Mouse (Mus musculus) limb, embryonic 10.5 days (tissue): ENCODE results near the gene Cel. TPM values are rescaled to one million over a fixed set of nuclear protein-coding genes. Genes with fewer than 3 reads are reported as not detected.

Source experiments
- DNase-seq: peaks from one replicate; pipeline ENCODE4 v3.0.0-alpha.2; 2017; ENCODE audit warnings: low spot score
- H3K27ac ChIP-seq: fragments of 300-500 bp; sonication (generic); 2 replicates; pipeline ENCODE4 v1.5.1; 2016; ENCODE audit warnings: mild to moderate bottlenecking
- H3K27me3 ChIP-seq: fragments of 300-500 bp; sonication (generic); 2 replicates; pipeline ENCODE4 v1.6.1; 2016; ENCODE audit warnings: low read depth, mild to moderate bottlenecking; ENCODE audit not compliant: poor library complexity, severe bottlenecking
- H3K36me3 ChIP-seq: fragments of 300-500 bp; sonication (generic); 2 replicates; pipeline ENCODE4 v1.6.1; 2016; ENCODE audit warnings: mild to moderate bottlenecking, moderate library complexity
- H3K4me1 ChIP-seq: fragments of 300-500 bp; sonication (generic); 2 replicates; pipeline ENCODE4 v1.6.1; 2016
- H3K4me3 ChIP-seq: fragments of 300-500 bp; sonication (generic); 2 replicates; pipeline ENCODE4 v1.5.1; 2016; ENCODE audit warnings: mild to moderate bottlenecking, moderate library complexity
- H3K9me3 ChIP-seq: fragments of 300-500 bp; sonication (generic); replicated peaks from 2 replicates; pipeline ENCODE4 v1.6.1; 2016; ENCODE audit warnings: mild to moderate bottlenecking
- WGBS: fragments of 180-500 bp; shearing (Covaris S2); methylation state at CpG from one replicate; pipeline ENCODE4 v1.1.7; 2016; 5-methylcytosine and 5-hydroxymethylcytosine counted together
- polyA plus RNA-seq: library from polyadenylated mRNA; unstranded; fragments of >200 nt; fragmentation: Nextera tagmentation; extraction: Ambion mirVana; gene quantifications from 2 replicates; pipeline ENCODE4 v1.2.1, GENCODE M21; 2016

Gene Cel
- polyA plus RNA-seq, 1 experiment from 2014 or later: not detected

- Histone ChIP-seq H3K4me1 (peaks cover 5% of the 10 kb centered on the region), H3K4me3 (no peak overlapping the region), H3K27me3 (no peaks in the 10 kb centered on the region), H3K9me3 (no peaks in the 10 kb centered on the region), H3K27ac (no peak overlapping the region), H3K36me3 (peaks cover 94% of the 10 kb centered on the region)
- WGBS: 91% methylated on average over 3 of the region's 3 CpGs
- DNase-seq: no peak
Measured at GRCm38 (mm10) chr2:28576815-28577214, 13.6 kb upstream of the Cel start.

DNA sequence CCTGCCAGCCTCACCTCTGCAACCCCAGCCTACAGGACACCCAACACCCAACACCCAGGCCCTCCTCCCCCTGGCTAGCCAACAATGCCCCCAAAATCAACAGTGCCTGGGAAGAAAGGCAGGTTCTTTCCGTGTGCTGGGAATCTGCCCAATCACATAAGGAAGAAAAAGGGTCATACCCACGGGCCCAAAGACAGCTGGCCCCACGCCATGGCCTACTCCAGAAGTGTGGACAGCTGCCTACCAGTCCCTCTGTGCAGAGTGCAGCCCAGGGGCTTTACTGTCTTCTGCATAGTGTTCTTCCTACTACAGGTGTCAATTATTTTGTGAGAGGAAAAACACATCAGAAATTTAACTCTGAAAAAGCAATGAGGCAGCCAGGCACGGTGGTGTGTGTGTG is 12.1 kb upstream of the Cel start:
- H3K4me3 ChIP-seq: no peak overlapping the region
- peaks cover 6% of the 10 kb centered on the region for H3K4me1 ChIP-seq
- no peak for DNase-seq
- H3K27me3 ChIP-seq: no peaks in the 10 kb centered on the region
- no peak overlapping the region for H3K27ac ChIP-seq
- no peaks in the 10 kb centered on the region for H3K9me3 ChIP-seq
- peaks cover 100% of the 10 kb centered on the region for H3K36me3 ChIP-seq
- 91% methylated on average over 4 of the region's 4 CpGs for WGBS

- Histone ChIP-seq H3K27me3 (no peaks in the 10 kb centered on the region), H3K27ac (peak overlapping the region; percentile 83), H3K4me3 (no peak overlapping the region), H3K4me1 (peaks cover 34% of the 10 kb centered on the region), H3K36me3 (peaks cover 100% of the 10 kb centered on the region), H3K9me3 (no peaks in the 10 kb centered on the region)
- 28% methylated on average over 3 of the region's 3 CpGs for WGBS
- DNase-seq: peak; percentile 88
Measured at GRCm38 (mm10) chr2:28569903-28570302, 6.7 kb upstream of the Cel start.

- Histone ChIP-seq H3K4me1 (peaks cover 49% of the 10 kb centered on the region), H3K9me3 (no peaks in the 10 kb centered on the region), H3K27me3 (no peaks in the 10 kb centered on the region), H3K36me3 (peaks cover 73% of the 10 kb centered on the region), H3K4me3 (no peak overlapping the region), H3K27ac (no peak overlapping the region)
- WGBS: 67% methylated on average over 5 of the region's 5 CpGs
- no peak for DNase-seq
Measured at GRCm38 (mm10) chr2:28566545-28566944, 3.3 kb upstream of the Cel start.

- Histone ChIP-seq H3K4me3 (no peak overlapping the region), H3K27ac (no peak overlapping the region), H3K9me3 (no peaks in the 10 kb centered on the region), H3K27me3 (no peaks in the 10 kb centered on the region), H3K36me3 (peaks cover 51% of the 10 kb centered on the region), H3K4me1 (peaks cover 34% of the 10 kb centered on the region)
- 89% methylated on average over 4 of the region's 4 CpGs for WGBS
- no peak for DNase-seq
Measured at GRCm38 (mm10) chr2:28564380-28564779, 1.2 kb upstream of the Cel start.

GRCm38 (mm10) chr2:28563830-28564229 is 627 bp upstream of the Cel start:
- Histone ChIP-seq H3K4me3 (no peak overlapping the region), H3K27me3 (no peaks in the 10 kb centered on the region), H3K4me1 (peaks cover 28% of the 10 kb centered on the region), H3K9me3 (no peaks in the 10 kb centered on the region), H3K36me3 (peaks cover 45% of the 10 kb centered on the region), H3K27ac (no peak overlapping the region)
- no peak for DNase-seq

- Histone ChIP-seq H3K36me3 (peaks cover 32% of the 10 kb centered on the region), H3K4me1 (peaks cover 1% of the 10 kb centered on the region), H3K9me3 (no peaks in the 10 kb centered on the region), H3K4me3 (no peak overlapping the region), H3K27me3 (no peaks in the 10 kb centered on the region), H3K27ac (0 out of 2 replicates have a peak overlapping the region, but pooled peaks have one; percentile 23)
- WGBS: 94% methylated on average over 5 of the region's 5 CpGs
- DNase-seq: no peak
Measured at GRCm38 (mm10) chr2:28557452-28557851, 5.8 kb downstream of the Cel start.

DNA sequence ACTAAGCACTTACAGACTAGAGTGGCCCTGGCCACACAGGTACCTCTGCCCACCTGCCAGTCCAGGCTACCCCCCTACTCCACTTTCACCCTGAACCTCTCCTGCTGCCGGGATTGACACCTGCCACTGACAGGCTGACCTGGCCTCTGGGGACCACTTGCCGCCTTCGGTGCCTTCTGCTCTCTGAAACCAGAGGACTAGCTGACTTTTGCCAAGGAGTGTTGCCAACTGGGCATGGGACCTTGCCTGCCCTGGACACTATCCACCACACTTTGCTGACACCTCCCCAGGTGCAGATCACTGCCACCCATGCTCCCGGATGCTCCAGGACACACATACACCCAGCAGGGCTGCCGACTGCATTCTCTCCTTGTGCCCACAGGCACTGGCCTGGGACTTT is 10.9 kb downstream of the Cel start:
- no peak overlapping the region for H3K4me3 ChIP-seq
- peaks cover 82% of the 10 kb centered on the region for H3K36me3 ChIP-seq
- no peak overlapping the region for H3K27ac ChIP-seq
- 90% methylated on average over 5 of the region's 5 CpGs for WGBS
- no peaks in the 10 kb centered on the region for H3K27me3 ChIP-seq
- no peaks in the 10 kb centered on the region for H3K9me3 ChIP-seq
- no peak for DNase-seq
- H3K4me1 ChIP-seq: peaks cover 5% of the 10 kb centered on the region

GRCm38 (mm10) chr2:28549157-28549556 is 14.0 kb downstream of the Cel start:
- Histone ChIP-seq H3K27me3 (no peaks in the 10 kb centered on the region), H3K9me3 (no peaks in the 10 kb centered on the region), H3K4me3 (no peak overlapping the region), H3K27ac (no peak overlapping the region), H3K36me3 (peaks cover 99% of the 10 kb centered on the region), H3K4me1 (peaks cover 6% of the 10 kb centered on the region)
- no peak for DNase-seq
- WGBS: 94% methylated on average over 13 of the region's 13 CpGs

GRCm38 (mm10) chr2:28547237-28548172 is 15.7 kb downstream of the Cel start:
- Histone ChIP-seq H3K4me1 (peaks cover 6% of the 10 kb centered on the region), H3K27me3 (no peaks in the 10 kb centered on the region), H3K36me3 (peaks cover 99% of the 10 kb centered on the region), H3K4me3 (no peak overlapping the region), H3K27ac (no peak overlapping the region), H3K9me3 (no peaks in the 10 kb centered on the region)
- peak; percentile 89 for DNase-seq
- WGBS: 56% methylated on average over 11 of the region's 11 CpGs

- 79% methylated on average over 6 of the region's 6 CpGs for WGBS
Measured at GRCm38 (mm10) chr2:28546560-28546959, 16.6 kb downstream of the Cel start.

DNA sequence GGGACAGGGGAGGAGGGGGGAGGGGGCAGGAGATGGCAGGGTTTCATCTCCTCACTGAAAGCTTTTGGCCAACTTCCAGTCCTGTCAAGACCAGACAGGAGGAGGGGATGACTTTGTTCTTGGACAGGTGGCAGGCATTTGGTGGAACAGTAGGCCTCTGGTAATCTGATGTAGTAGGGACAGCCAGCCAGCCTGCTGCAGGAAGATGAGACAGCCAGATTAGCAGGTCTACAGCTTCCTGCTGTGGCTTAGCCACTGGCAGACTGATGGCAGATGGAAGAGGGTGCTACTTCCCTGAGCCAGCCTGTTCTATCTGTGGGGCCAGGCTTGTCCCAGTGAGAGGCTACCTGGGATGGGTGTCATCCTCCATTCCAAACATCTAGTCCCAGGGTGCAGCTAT is 17.2 kb downstream of the Cel start:
- no peak overlapping the region for H3K27ac ChIP-seq
- peaks cover 97% of the 10 kb centered on the region for H3K36me3 ChIP-seq
- no peak overlapping the region for H3K4me3 ChIP-seq
- peaks cover 6% of the 10 kb centered on the region for H3K4me1 ChIP-seq
- H3K27me3 ChIP-seq: no peaks in the 10 kb centered on the region
- no peak for DNase-seq
- H3K9me3 ChIP-seq: no peaks in the 10 kb centered on the region

More at GRCm38 (mm10) chr2:28546560-28546959, 16.6 kb downstream of the Cel start:
- Histone ChIP-seq H3K27ac (no peak overlapping the region), H3K9me3 (no peaks in the 10 kb centered on the region), H3K4me1 (peaks cover 6% of the 10 kb centered on the region), H3K4me3 (no peak overlapping the region), H3K36me3 (peaks cover 99% of the 10 kb centered on the region), H3K27me3 (no peaks in the 10 kb centered on the region)
- no peak for DNase-seq

- no peak overlapping the region for H3K4me3 ChIP-seq
- H3K27me3 ChIP-seq: no peaks in the 10 kb centered on the region
- peaks cover 91% of the 10 kb centered on the region for H3K36me3 ChIP-seq
- H3K27ac ChIP-seq: no peak overlapping the region
- 94% methylated on average over 8 of the region's 8 CpGs for WGBS
- no peak for DNase-seq
- peaks cover 24% of the 10 kb centered on the region for H3K4me1 ChIP-seq
- H3K9me3 ChIP-seq: no peaks in the 10 kb centered on the region
Measured at GRCm38 (mm10) chr2:28543894-28544293, 19.3 kb downstream of the Cel start.
